Mouse (Mus musculus) cerebellum, postnatal 14 days (tissue): ENCODE measurements around the gene Svep1.

Experiments used
- DNase-seq, 2 experiments: peaks; one replicate each; pipeline ENCODE4 v3.0.0; 2021; ENCODE audit warnings: mixed read lengths in 2 of 2

Gene Svep1

GRCm38 (mm10) chr4:58206115-58206945 is at the start of gene Svep1:
Svep1 (minus strand) TSS chr4:58206859.
- peak; percentile 59 to 69 for DNase-seq

- peak; percentile 76 to 83 for DNase-seq
Measured at GRCm38 (mm10) chr4:58253410-58253809, 46.8 kb upstream of the Svep1 start.

GRCm38 (mm10) chr4:58252381-58252780 is 45.7 kb upstream of the Svep1 start:
- DNase-seq = no peak

- DNase-seq = no peak
Measured at GRCm38 (mm10) chr4:58245544-58245943, 38.9 kb upstream of the Svep1 start.

- DNase-seq = no peak
Measured at GRCm38 (mm10) chr4:58240416-58240815, 33.8 kb upstream of the Svep1 start.

- DNase-seq = no peak
Measured at GRCm38 (mm10) chr4:58235828-58236227, 29.2 kb upstream of the Svep1 start.

- no peak for DNase-seq
Measured at GRCm38 (mm10) chr4:58223499-58223898, 16.8 kb upstream of the Svep1 start.

GRCm38 (mm10) chr4:58211374-58211773 is 4.7 kb upstream of the Svep1 start:
- DNase-seq = no peak

- DNase-seq = peak; percentile 72 to 77
Measured at GRCm38 (mm10) chr4:58210557-58211090, 4.0 kb upstream of the Svep1 start.

GRCm38 (mm10) chr4:58205750-58206114 is 927 bp downstream of the Svep1 start:
- DNase-seq = peak; percentile 66

- peak; percentile 62 to 85 for DNase-seq
Measured at GRCm38 (mm10) chr4:58201703-58202102, 5.0 kb downstream of the Svep1 start.

- no peak for DNase-seq
Measured at GRCm38 (mm10) chr4:58200826-58201225, 5.8 kb downstream of the Svep1 start.

- no peak for DNase-seq
Measured at GRCm38 (mm10) chr4:58197230-58197629, 9.4 kb downstream of the Svep1 start.

- peak; percentile 59 to 62 for DNase-seq
Measured at GRCm38 (mm10) chr4:58196795-58197194, 9.9 kb downstream of the Svep1 start.

GRCm38 (mm10) chr4:58195936-58196335 is 10.7 kb downstream of the Svep1 start:
- no peak for DNase-seq

- DNase-seq = no peak
Measured at GRCm38 (mm10) chr4:58189281-58189680, 17.4 kb downstream of the Svep1 start.

GRCm38 (mm10) chr4:58185401-58185800 is 21.3 kb downstream of the Svep1 start:
- DNase-seq = no peak

- no peak for DNase-seq
Measured at GRCm38 (mm10) chr4:58184681-58185341, 21.8 kb downstream of the Svep1 start.

GRCm38 (mm10) chr4:58183897-58184296 is 22.8 kb downstream of the Svep1 start:
- no peak for DNase-seq

GRCm38 (mm10) chr4:58178489-58178888 is 28.2 kb downstream of the Svep1 start:
- DNase-seq = no peak

- no peak for DNase-seq
Measured at GRCm38 (mm10) chr4:58177256-58177655, 29.4 kb downstream of the Svep1 start.

GRCm38 (mm10) chr4:58174435-58174987 is 32.1 kb downstream of the Svep1 start:
- DNase-seq = peak; percentile 99

GRCm38 (mm10) chr4:58173401-58173800 is 33.3 kb downstream of the Svep1 start:
- DNase-seq = peak in 1 of 2 experiments; percentile 56

GRCm38 (mm10) chr4:58170430-58170829 is 36.2 kb downstream of the Svep1 start:
- no peak for DNase-seq
